Mouse (Mus musculus) spleen, adult 2 months (tissue): ENCODE data around the gene Zfp263.

Experiments
- CTCF ChIP-seq: fragments of 200-500 bp; IDR thresholded peaks from 2 replicates; pipeline ENCODE4 v1.5.1; 2011; ENCODE audit warnings: mild to moderate bottlenecking, inconsistent platforms; ENCODE audit not compliant: insufficient read depth, insufficient read length, insufficient replicate concordance; ENCODE audit errors: extremely low read depth
- POLR2A ChIP-seq: fragments of 200-500 bp; IDR thresholded peaks from 2 replicates; pipeline ENCODE4 v1.6.1; 2011; ENCODE audit warnings: low read depth, low read length, inconsistent platforms

GRCm38 (mm10) chr16:3742466-3742865 lies 1.4 kb upstream of the Zfp263 start:
- TF ChIP-seq CTCF = no peak
- TF ChIP-seq POLR2A = no peak
